Mouse (Mus musculus) liver, embryonic 16.5 days (tissue): ENCODE data around the gene Apbb2. TPM values are rescaled to one million over a fixed set of nuclear protein-coding genes. Genes with fewer than 3 reads are reported as not detected.

Experiments used
- ATAC-seq: fragments of 200-750 bp; cut with Nextera tagmentation; 2 replicates; pipeline ENCODE4 v1.8.0; 2017; ENCODE audit warnings: low read depth, mild to moderate bottlenecking, moderate number of reproducible peaks, moderate library complexity
- H3K27ac ChIP-seq: fragments of 300-500 bp; sonication (generic); 2 replicates; pipeline ENCODE4 v1.5.1; 2014; ENCODE audit warnings: mild to moderate bottlenecking, low read length
- H3K27me3 ChIP-seq: fragments of 300-500 bp; sonication (generic); 2 replicates; pipeline ENCODE4 v1.6.1; 2014; ENCODE audit warnings: low read depth, low read length, mixed read lengths; ENCODE audit not compliant: control insufficient read depth, insufficient read depth
- H3K36me3 ChIP-seq: fragments of 300-500 bp; sonication (generic); 2 replicates; pipeline ENCODE4 v1.6.1; 2014; ENCODE audit warnings: mild to moderate bottlenecking; ENCODE audit not compliant: control insufficient read depth, insufficient read depth
- H3K4me1 ChIP-seq: fragments of 300-500 bp; sonication (generic); 2 replicates; pipeline ENCODE4 v1.6.1; 2014; ENCODE audit warnings: low read depth, low read length, mixed read lengths; ENCODE audit not compliant: control insufficient read depth
- H3K4me2 ChIP-seq: fragments of 300-500 bp; sonication (generic); 2 replicates; pipeline ENCODE4 v1.6.1; 2014; ENCODE audit warnings: low read depth, low read length, mixed read lengths
- H3K4me3 ChIP-seq: fragments of 300-500 bp; sonication (generic); 2 replicates; pipeline ENCODE4 v1.5.1; 2014; ENCODE audit warnings: low read depth, mild to moderate bottlenecking, low read length
- H3K9ac ChIP-seq: fragments of 300-500 bp; sonication (generic); 2 replicates; pipeline ENCODE4 v1.6.1; 2014; ENCODE audit warnings: low read depth, low read length
- H3K9me3 ChIP-seq: fragments of 300-500 bp; sonication (generic); replicated peaks from 2 replicates; pipeline ENCODE4 v1.6.1; 2016; ENCODE audit warnings: low read length; ENCODE audit not compliant: control insufficient read depth
- WGBS: fragments of 180-500 bp; shearing (Covaris S2); extraction: QIAGEN DNeasy Blood & Tissue Kit; methylation state at CpG from one replicate; pipeline ENCODE4 v1.1.7; 2014; ENCODE audit not compliant: insufficient replicate concordance; 5-methylcytosine and 5-hydroxymethylcytosine counted together
- polyA plus RNA-seq: library from polyadenylated mRNA; unstranded; fragments of >200 nt; fragmentation: Nextera tagmentation; extraction: Ambion mirVana; gene quantifications from 2 replicates; pipeline ENCODE4 v1.2.1, GENCODE M21; 2015

The Apbb2 gene
- polyA plus RNA-seq, 1 experiment from 2014 or later, result 5.6 TPM

GRCm38 (mm10) chr5:66310328-66310727 is 308.3 kb downstream of the Apbb2 start:
- no peak for ATAC-seq
- WGBS, result 64% methylated on average over 8 of the region's 9 CpGs
- Histone ChIP-seq H3K9ac (no peak overlapping the region), H3K27ac (no peak overlapping the region), H3K27me3 (no peaks in the 10 kb centered on the region), H3K9me3 (no peaks in the 10 kb centered on the region), H3K4me3 (no peak overlapping the region), H3K4me2 (no peak overlapping the region), H3K4me1 (no peaks in the 10 kb centered on the region), H3K36me3 (no peaks in the 10 kb centered on the region)

- Histone ChIP-seq H3K27ac (no peak overlapping the region), H3K27me3 (no peaks in the 10 kb centered on the region), H3K9ac (no peak overlapping the region), H3K4me2 (no peak overlapping the region), H3K4me1 (no peaks in the 10 kb centered on the region), H3K4me3 (no peak overlapping the region), H3K9me3 (no peaks in the 10 kb centered on the region), H3K36me3 (no peaks in the 10 kb centered on the region)
- WGBS, result 76% methylated on average over 8 of the region's 8 CpGs
- no peak for ATAC-seq
These were observed 313.1 kb downstream of the Apbb2 start for GRCm38 (mm10) chr5:66305511-66305910.

GRCm38 (mm10) chr5:66304300-66305067 is 314.1 kb downstream of the Apbb2 start:
- H3K27ac ChIP-seq, result no peak overlapping the region
- H3K4me1 ChIP-seq, result no peaks in the 10 kb centered on the region
- H3K4me3 ChIP-seq, result no peak overlapping the region
- H3K9me3 ChIP-seq, result no peaks in the 10 kb centered on the region
- no peaks in the 10 kb centered on the region for H3K27me3 ChIP-seq
- H3K4me2 ChIP-seq, result no peak overlapping the region
- ATAC-seq, result no peak
- H3K36me3 ChIP-seq, result no peaks in the 10 kb centered on the region
- 67% methylated on average over 11 of the region's 11 CpGs for WGBS
- no peak overlapping the region for H3K9ac ChIP-seq

- Histone ChIP-seq H3K27ac (no peak overlapping the region), H3K4me3 (no peak overlapping the region), H3K9ac (no peak overlapping the region), H3K27me3 (no peaks in the 10 kb centered on the region), H3K4me1 (no peaks in the 10 kb centered on the region), H3K9me3 (no peaks in the 10 kb centered on the region), H3K36me3 (no peaks in the 10 kb centered on the region), H3K4me2 (no peak overlapping the region)
- 71% methylated on average over 2 of the region's 2 CpGs for WGBS
- no peak for ATAC-seq
These were observed 315.7 kb downstream of the Apbb2 start for GRCm38 (mm10) chr5:66302873-66303272.

GRCm38 (mm10) chr5:66302085-66302815 is 316.3 kb downstream of the Apbb2 start:
- H3K9me3 ChIP-seq, result no peaks in the 10 kb centered on the region
- ATAC-seq, result no peak

GRCm38 (mm10) chr5:66300576-66300975 is 318.0 kb downstream of the Apbb2 start:
- no peaks in the 10 kb centered on the region for H3K9me3 ChIP-seq
- H3K27me3 ChIP-seq, result no peaks in the 10 kb centered on the region
- 80% methylated on average over 13 of the region's 13 CpGs for WGBS
- no peak overlapping the region for H3K9ac ChIP-seq
- H3K4me3 ChIP-seq, result no peak overlapping the region
- no peak overlapping the region for H3K27ac ChIP-seq
- no peak overlapping the region for H3K4me2 ChIP-seq
- H3K36me3 ChIP-seq, result no peaks in the 10 kb centered on the region
- no peak for ATAC-seq
- no peaks in the 10 kb centered on the region for H3K4me1 ChIP-seq

More at GRCm38 (mm10) chr5:66302085-66302815, 316.3 kb downstream of the Apbb2 start:
- WGBS, result 71% methylated on average over 21 of the region's 21 CpGs
- Histone ChIP-seq H3K4me2 (no peak overlapping the region), H3K4me1 (no peaks in the 10 kb centered on the region), H3K27me3 (no peaks in the 10 kb centered on the region), H3K9ac (no peak overlapping the region), H3K4me3 (no peak overlapping the region), H3K36me3 (no peaks in the 10 kb centered on the region), H3K27ac (no peak overlapping the region)

- WGBS, result 71% methylated on average over 6 of the region's 6 CpGs
- no peak for ATAC-seq
These were observed 319.7 kb downstream of the Apbb2 start for GRCm38 (mm10) chr5:66298856-66299255.

GRCm38 (mm10) chr5:66296116-66296515 is 322.5 kb downstream of the Apbb2 start:
- no peak for ATAC-seq
- H3K9me3 ChIP-seq, result no peaks in the 10 kb centered on the region
- WGBS, result 62% methylated on average over 5 of the region's 5 CpGs
- H3K9ac ChIP-seq, result no peak overlapping the region
- H3K4me1 ChIP-seq, result no peaks in the 10 kb centered on the region
- no peak overlapping the region for H3K4me3 ChIP-seq
- no peak overlapping the region for H3K27ac ChIP-seq
- H3K36me3 ChIP-seq, result no peaks in the 10 kb centered on the region
- no peak overlapping the region for H3K4me2 ChIP-seq
- H3K27me3 ChIP-seq, result no peaks in the 10 kb centered on the region

More at GRCm38 (mm10) chr5:66298856-66299255, 319.7 kb downstream of the Apbb2 start:
- Histone ChIP-seq H3K4me2 (no peak overlapping the region), H3K9ac (no peak overlapping the region), H3K36me3 (no peaks in the 10 kb centered on the region), H3K4me3 (no peak overlapping the region), H3K27me3 (no peaks in the 10 kb centered on the region), H3K4me1 (no peaks in the 10 kb centered on the region), H3K27ac (no peak overlapping the region), H3K9me3 (no peaks in the 10 kb centered on the region)

GRCm38 (mm10) chr5:66294952-66295351 is 323.6 kb downstream of the Apbb2 start:
- 58% methylated on average over 4 of the region's 4 CpGs for WGBS
- no peak overlapping the region for H3K27ac ChIP-seq
- no peak overlapping the region for H3K4me3 ChIP-seq
- H3K4me1 ChIP-seq, result no peaks in the 10 kb centered on the region
- ATAC-seq, result no peak
- no peak overlapping the region for H3K4me2 ChIP-seq
- no peaks in the 10 kb centered on the region for H3K36me3 ChIP-seq
- no peaks in the 10 kb centered on the region for H3K9me3 ChIP-seq
- no peaks in the 10 kb centered on the region for H3K27me3 ChIP-seq
- H3K9ac ChIP-seq, result no peak overlapping the region
